Mouse (Mus musculus): ENCODE results near the gene Srpk2. TPM values are rescaled to one million over a fixed set of nuclear protein-coding genes. Genes with fewer than 3 reads are reported as not detected.
"Not testable (repeated sequence)": the region's sequence is repeated elsewhere in the genome, so short reads cannot be mapped to it uniquely, and the experiment has no call there.

The Srpk2 gene
- polyA plus RNA-seq, 1 experiment from 2014 or later = 124 TPM

DNA sequence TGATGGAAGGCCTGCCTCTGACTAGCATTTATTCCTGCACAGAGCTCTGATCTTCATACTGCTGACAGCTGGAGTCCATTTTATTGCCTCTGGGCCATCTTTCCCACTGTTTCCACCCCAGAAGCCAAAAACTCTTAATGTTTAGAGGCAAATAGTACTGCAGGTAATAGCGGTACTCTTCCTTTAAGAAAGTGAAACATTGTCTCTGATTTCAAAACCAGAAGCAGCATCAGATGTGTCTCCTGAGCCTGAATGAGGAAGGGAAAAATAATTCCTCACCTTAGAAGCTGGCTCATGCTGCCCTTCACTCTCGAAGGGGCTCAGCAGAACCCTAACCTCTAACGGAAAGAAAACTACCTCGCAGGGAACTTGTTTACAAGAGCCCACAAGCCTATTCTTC, 26.8 kb upstream of the Srpk2 start:
- ATAC-seq (ENCODE audit: low read depth) = no peak
- H3K4me2 ChIP-seq (ENCODE audit: low read depth, low read length) = no peak overlapping the region
- no peaks in the 10 kb centered on the region for H3K9me3 ChIP-seq (ENCODE audit: control insufficient read depth, low read length)
- over 99% methylated on average over 4 of the region's 4 CpGs for WGBS
- H3K4me1 ChIP-seq (ENCODE audit: control insufficient read depth, insufficient read depth, low read length) = no peaks in the 10 kb centered on the region
- no peaks in the 10 kb centered on the region for H3K36me3 ChIP-seq (ENCODE audit: control insufficient read depth, insufficient read depth, low read length)
- H3K27ac ChIP-seq (ENCODE audit: low read depth, low read length) = no peak overlapping the region
- no peak overlapping the region for H3K9ac ChIP-seq (replicated peaks; ENCODE audit: low read depth, low read length)
- no peaks in the 10 kb centered on the region for H3K27me3 ChIP-seq (ENCODE audit: control insufficient read depth, insufficient read depth, low read length)
- no peak overlapping the region for H3K4me3 ChIP-seq (ENCODE audit: low read depth, low read length)

DNA sequence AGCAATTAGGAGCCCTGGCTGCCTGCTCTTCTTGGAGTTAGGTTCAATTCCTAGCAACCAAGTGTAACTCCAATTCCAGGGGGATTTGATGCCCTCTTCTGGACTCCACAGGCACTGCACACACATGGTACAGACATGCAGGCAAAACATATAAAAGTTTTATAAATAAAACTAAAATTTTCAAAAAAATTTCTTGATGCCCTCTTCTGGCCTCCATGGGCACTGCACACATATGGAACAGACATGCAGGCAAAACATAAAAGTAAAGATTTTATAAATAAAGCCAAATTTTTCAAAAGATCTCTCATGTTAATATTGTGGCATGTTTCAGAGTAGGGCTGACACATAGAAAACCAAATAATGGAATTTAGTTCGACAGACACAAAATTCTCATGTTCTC, 25.2 kb upstream of the Srpk2 start:
- no peak for ATAC-seq (ENCODE audit: low read depth)
- Histone ChIP-seq H3K4me3 (ENCODE audit: low read depth, low read length) (no peak overlapping the region), H3K4me1 (ENCODE audit: control insufficient read depth, insufficient read depth, low read length) (no peaks in the 10 kb centered on the region), H3K9me3 (ENCODE audit: control insufficient read depth, low read length) (no peaks in the 10 kb centered on the region), H3K9ac (replicated peaks; ENCODE audit: low read depth, low read length) (no peak overlapping the region), H3K4me2 (ENCODE audit: low read depth, low read length) (no peak overlapping the region), H3K27me3 (ENCODE audit: control insufficient read depth, insufficient read depth, low read length) (no peaks in the 10 kb centered on the region), H3K36me3 (ENCODE audit: control insufficient read depth, insufficient read depth, low read length) (no peaks in the 10 kb centered on the region), H3K27ac (ENCODE audit: low read depth, low read length) (no peak overlapping the region)
- WGBS = 98% methylated on average over 1 of the region's 1 CpGs

DNA sequence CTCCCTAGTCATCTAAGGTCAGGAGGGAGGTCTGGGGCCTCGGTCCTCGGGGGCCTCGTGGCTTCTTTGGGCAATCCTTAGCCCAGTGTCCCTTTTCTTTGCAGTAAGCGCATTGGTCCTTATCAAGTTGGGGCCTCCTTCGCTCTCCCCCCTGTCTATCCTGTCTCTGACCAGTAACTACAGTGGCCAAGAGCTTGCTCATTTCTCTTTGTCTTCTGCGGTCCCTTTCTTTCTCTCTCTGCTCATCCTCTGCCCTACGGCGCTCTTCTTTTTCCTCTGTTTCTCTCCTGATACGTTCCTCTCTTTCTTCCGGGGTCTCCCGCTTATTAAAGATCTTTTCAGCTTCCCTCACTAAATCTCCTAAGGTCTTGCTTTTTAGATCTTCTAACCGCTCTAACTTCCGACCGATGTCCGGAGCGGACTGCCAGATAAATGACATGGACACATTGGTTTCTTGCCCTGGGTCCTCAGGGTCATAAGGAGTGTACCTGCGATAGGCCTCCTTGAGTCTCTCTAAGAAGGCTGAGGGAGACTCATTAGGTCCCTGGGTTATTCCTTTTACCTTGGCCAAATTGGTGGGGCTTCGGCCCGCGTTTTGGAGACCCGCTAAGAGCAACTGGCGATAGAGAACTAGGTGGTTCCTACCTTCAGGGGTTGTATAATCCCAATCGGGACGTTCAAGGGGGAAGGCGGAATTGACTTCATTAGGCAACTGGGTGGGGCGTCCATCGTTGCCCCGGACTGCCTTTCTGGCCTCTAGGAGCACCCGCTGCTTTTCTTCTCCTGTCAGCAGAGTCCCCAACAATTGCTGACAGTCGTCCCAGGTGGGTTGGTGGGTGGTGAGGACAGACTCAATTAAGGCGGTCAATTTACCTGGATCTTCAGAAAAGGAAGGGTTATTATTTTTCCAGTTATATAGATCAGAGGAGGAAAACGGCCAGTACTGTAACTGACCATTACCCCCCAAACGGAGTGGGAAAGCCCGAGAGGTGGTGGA, 22.5 kb upstream of the Srpk2 start:
- 97% methylated on average over 29 of the region's 34 CpGs for WGBS
- H3K9ac ChIP-seq (replicated peaks; ENCODE audit: low read depth, low read length); H3K36me3 ChIP-seq (ENCODE audit: control insufficient read depth, insufficient read depth, low read length); H3K27me3 ChIP-seq (ENCODE audit: control insufficient read depth, insufficient read depth, low read length); H3K9me3 ChIP-seq (ENCODE audit: control insufficient read depth, low read length); ATAC-seq (ENCODE audit: low read depth); H3K4me2 ChIP-seq (ENCODE audit: low read depth, low read length); H3K27ac ChIP-seq (ENCODE audit: low read depth, low read length); H3K4me1 ChIP-seq (ENCODE audit: control insufficient read depth, insufficient read depth, low read length); H3K4me3 ChIP-seq (ENCODE audit: low read depth, low read length): not testable (repeated sequence)

DNA sequence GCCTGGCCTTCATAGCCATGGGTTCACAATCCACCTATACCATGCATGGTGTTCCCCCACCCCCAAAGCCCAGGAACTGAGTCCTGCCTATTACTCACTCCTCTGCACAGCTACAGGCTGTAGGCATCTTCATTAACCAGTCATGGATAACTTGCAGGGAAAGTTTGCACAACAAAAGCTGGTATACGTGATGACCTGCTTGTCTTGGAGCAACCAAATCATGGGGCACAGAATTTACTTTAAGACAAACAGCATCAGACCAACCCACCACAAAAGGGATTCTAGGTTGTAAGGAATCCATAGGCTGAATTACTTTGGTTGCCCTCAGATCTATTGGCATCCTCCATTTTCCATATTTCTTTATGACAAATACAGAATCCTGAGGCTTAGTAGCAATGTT, 13.0 kb upstream of the Srpk2 start:
- Histone ChIP-seq H3K4me1 (ENCODE audit: control insufficient read depth, insufficient read depth, low read length) (no peaks in the 10 kb centered on the region), H3K9ac (replicated peaks; ENCODE audit: low read depth, low read length) (no peak overlapping the region), H3K4me3 (ENCODE audit: low read depth, low read length) (no peak overlapping the region), H3K36me3 (ENCODE audit: control insufficient read depth, insufficient read depth, low read length) (no peaks in the 10 kb centered on the region), H3K9me3 (ENCODE audit: control insufficient read depth, low read length) (0 out of 2 replicates have a peak, but pooled peaks cover 2% of the 10 kb centered on the region), H3K4me2 (ENCODE audit: low read depth, low read length) (no peak overlapping the region), H3K27ac (ENCODE audit: low read depth, low read length) (no peak overlapping the region), H3K27me3 (ENCODE audit: control insufficient read depth, insufficient read depth, low read length) (no peaks in the 10 kb centered on the region)
- 93% methylated on average over 1 of the region's 1 CpGs for WGBS
- ATAC-seq (ENCODE audit: low read depth) = no peak

DNA sequence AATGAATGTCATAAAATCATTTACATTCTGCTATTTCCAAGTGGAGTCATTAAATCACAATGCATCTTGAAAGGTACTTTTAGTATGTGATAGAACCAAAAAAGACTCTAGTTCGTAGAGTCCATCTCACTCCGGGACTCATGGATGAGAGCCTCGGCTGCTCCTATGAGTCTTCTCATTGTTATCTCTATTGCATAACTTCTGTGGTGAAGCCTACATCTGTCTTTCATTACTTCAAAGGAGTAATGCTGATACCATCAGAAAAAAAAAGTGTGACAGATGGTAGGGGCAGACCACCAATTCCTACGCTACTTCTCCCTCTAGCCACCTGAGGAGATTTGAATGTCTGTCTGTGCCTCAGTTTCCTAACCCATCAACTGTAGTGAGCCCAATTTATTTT, 986 bp downstream of the Srpk2 start:
- Histone ChIP-seq H3K9me3 (ENCODE audit: control insufficient read depth, low read length) (no peaks in the 10 kb centered on the region), H3K27ac (ENCODE audit: low read depth, low read length) (no peak overlapping the region), H3K27me3 (ENCODE audit: control insufficient read depth, insufficient read depth, low read length) (no peaks in the 10 kb centered on the region), H3K4me2 (ENCODE audit: low read depth, low read length) (no peak overlapping the region), H3K36me3 (ENCODE audit: control insufficient read depth, insufficient read depth, low read length) (no peaks in the 10 kb centered on the region), H3K9ac (replicated peaks; ENCODE audit: low read depth, low read length) (no peak overlapping the region), H3K4me3 (ENCODE audit: low read depth, low read length) (no peak overlapping the region), H3K4me1 (ENCODE audit: control insufficient read depth, insufficient read depth, low read length) (no peaks in the 10 kb centered on the region)
- no peak for ATAC-seq (ENCODE audit: low read depth)
- 87% methylated on average over 4 of the region's 4 CpGs for WGBS

DNA sequence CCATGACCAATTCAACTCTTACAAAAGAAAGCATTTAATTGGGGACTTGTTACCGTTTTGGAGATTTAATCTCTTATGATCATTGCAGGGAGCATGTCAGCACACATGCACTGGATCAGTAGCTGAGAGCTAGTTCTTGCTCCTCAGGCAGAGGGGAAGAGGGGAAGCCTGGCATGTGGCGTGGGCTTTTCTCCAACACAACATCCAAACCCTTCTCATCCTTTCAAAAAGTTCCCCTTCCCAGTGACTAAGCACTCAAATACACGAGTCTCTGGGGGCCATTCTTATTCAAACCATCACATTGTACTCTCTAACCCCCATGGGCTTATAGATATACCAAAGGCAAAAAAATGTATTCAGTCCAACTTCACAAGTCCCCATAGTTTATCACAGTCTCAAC, 5.4 kb downstream of the Srpk2 start:
- Histone ChIP-seq H3K9ac (replicated peaks; ENCODE audit: low read depth, low read length) (no peak overlapping the region), H3K4me3 (ENCODE audit: low read depth, low read length) (no peak overlapping the region), H3K9me3 (ENCODE audit: control insufficient read depth, low read length) (no peaks in the 10 kb centered on the region), H3K27ac (ENCODE audit: low read depth, low read length) (no peak overlapping the region), H3K4me1 (ENCODE audit: control insufficient read depth, insufficient read depth, low read length) (peaks cover 3% of the 10 kb centered on the region; the same call in 1 of the 2 replicates), H3K4me2 (ENCODE audit: low read depth, low read length) (no peak overlapping the region), H3K36me3 (ENCODE audit: control insufficient read depth, insufficient read depth, low read length) (no peaks in the 10 kb centered on the region), H3K27me3 (ENCODE audit: control insufficient read depth, insufficient read depth, low read length) (no peaks in the 10 kb centered on the region)
- ATAC-seq (ENCODE audit: low read depth) = no peak
- 65% methylated on average over 3 of the region's 3 CpGs for WGBS

DNA sequence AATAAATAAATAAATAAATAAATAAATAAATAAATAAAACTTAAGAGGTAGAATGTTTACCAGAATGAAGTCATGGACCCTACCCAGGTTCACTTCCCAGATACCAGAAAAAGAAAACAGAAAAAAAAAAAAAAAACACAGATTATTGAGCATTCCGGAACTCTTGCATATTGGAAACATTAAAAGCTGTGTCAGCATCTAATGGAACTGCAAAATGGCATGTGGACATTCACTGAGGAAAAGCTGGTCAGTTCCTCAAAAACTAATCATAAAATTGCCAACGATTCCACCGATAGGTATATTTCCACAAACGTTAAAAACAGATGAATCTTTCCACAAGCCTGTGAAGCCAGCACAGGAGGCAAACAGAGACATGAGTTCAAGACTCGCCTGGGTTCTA, 6.5 kb downstream of the Srpk2 start:
- no peaks in the 10 kb centered on the region for H3K36me3 ChIP-seq (ENCODE audit: control insufficient read depth, insufficient read depth, low read length)
- no peaks in the 10 kb centered on the region for H3K9me3 ChIP-seq (ENCODE audit: control insufficient read depth, low read length)
- 94% methylated on average over 5 of the region's 5 CpGs for WGBS
- ATAC-seq (ENCODE audit: low read depth) = no peak
- H3K9ac ChIP-seq (replicated peaks; ENCODE audit: low read depth, low read length) = no peak overlapping the region
- H3K27me3 ChIP-seq (ENCODE audit: control insufficient read depth, insufficient read depth, low read length) = no peaks in the 10 kb centered on the region
- no peak overlapping the region for H3K4me2 ChIP-seq (ENCODE audit: low read depth, low read length)
- H3K27ac ChIP-seq (ENCODE audit: low read depth, low read length) = no peak overlapping the region
- H3K4me3 ChIP-seq (ENCODE audit: low read depth, low read length) = no peak overlapping the region
- peaks cover 4% of the 10 kb centered on the region; the same call in 1 of the 2 replicates for H3K4me1 ChIP-seq (ENCODE audit: control insufficient read depth, insufficient read depth, low read length)

DNA sequence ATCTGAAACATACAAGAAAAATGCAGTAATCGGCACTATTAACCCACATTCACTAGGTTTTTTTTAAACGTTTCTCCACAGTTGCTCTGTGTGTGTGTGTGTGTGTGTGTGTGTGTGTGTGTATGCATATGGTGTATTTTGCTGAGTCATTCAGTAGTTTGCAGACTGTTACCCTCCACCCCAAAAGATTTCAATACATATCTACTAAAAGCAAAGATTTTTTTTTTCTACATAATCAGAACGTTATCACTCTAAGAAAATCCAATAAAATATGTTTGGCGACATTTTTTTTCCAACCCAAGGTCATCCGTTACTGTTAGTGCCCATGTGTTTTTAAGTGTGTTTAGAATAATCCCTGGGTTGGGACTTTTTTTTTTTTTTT, 7.4 kb downstream of the Srpk2 start:
- Histone ChIP-seq H3K4me1 (ENCODE audit: control insufficient read depth, insufficient read depth, low read length) (peaks cover 4% of the 10 kb centered on the region; the same call in 1 of the 2 replicates), H3K9me3 (ENCODE audit: control insufficient read depth, low read length) (no peaks in the 10 kb centered on the region), H3K27ac (ENCODE audit: low read depth, low read length) (no peak overlapping the region), H3K4me2 (ENCODE audit: low read depth, low read length) (no peak overlapping the region), H3K36me3 (ENCODE audit: control insufficient read depth, insufficient read depth, low read length) (no peaks in the 10 kb centered on the region), H3K9ac (replicated peaks; ENCODE audit: low read depth, low read length) (no peak overlapping the region), H3K4me3 (ENCODE audit: low read depth, low read length) (no peak overlapping the region), H3K27me3 (ENCODE audit: control insufficient read depth, insufficient read depth, low read length) (no peaks in the 10 kb centered on the region)
- ATAC-seq (ENCODE audit: low read depth) = no peak
- WGBS = 91% methylated on average over 5 of the region's 5 CpGs
